Mouse (Mus musculus): ENCODE measurements at regions not wholly inside any gene's neighbourhood (a gene's known extent, or its start where the extent isn't known, plus 50 kb on each side); places are given as distances from the start of the nearest gene placed in this dataset.

DNA sequence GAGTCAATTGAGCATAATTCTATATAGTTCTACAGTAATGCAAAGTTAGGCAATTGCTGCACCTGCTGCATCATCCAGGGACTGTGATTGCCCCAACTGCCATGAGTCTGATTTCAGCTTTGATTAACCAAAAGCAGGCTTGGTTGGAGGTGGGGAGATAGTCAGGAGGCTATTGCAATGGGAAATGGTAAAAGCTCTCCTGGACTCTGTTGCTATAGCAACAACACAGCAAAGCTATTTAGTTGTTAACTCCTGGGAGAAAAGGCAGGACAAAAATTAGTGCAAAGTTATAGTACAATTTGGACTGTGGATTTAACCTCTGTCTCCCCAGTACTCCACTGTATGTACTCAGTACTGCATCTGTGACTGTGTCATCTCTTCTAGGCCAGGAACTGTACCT is 51.7 kb upstream of the Rasgrf1 start:
- DNase-seq (ENCODE audit: low read depth) = no peak

DNA sequence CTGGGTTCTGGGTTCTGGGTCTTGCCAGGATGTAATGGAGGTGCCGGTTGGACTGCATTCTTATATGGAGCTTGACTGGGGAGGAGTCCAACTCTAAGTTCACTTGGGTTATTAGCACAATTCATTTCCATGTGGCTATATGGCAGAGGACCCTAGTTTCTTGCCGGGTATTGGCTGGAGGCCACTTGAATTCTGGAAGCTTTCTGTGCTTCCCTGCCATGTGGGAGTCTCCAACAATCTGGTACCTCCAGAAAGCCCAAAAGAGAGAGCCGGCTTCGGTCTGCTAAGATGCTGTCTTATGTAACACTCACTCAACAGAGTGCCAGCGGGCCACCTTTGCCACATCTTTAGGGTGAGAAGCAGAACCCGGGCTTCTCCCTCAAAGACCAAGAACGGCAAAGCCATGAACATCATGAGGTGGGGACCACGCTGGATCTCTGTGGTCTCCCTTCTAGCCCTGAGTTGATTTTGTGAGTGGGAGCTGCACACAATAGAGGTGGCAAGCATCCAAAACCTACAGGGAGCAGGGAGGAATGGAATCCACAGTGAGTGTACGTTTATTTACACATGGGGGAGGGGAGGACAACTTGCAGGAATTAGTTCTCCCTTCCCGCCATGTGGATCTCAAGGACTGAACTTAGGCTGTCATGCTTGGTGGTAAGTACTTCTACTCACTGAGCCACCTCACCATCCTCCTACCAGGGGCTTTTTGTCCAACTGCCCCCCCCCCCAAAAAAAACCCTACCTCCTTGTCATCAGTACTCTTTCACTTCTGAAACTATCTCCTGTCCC is 59.0 kb upstream of the Rasgrf1 start:
- no peak for DNase-seq (ENCODE audit: low read depth)

DNA sequence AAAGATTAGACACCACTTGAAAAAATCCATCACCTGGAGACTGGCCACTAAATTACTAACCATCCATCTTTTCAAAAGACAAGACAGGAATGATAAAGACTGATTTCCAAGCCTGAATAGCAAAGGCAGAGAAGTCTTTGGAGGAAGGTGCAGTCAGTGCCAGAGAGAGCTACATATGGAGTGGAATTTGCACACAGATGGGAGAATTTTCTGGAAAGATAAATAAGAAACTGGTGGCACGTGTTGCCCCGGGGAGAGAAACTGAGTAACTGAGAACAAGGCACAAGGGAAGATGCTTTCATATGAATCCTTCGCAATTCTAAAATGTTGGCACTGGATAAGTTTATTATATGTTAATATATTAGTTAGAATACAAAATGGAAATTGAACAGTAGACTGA is 59.8 kb upstream of the Rasgrf1 start:
- DNase-seq (ENCODE audit: low read depth) = no peak

DNA sequence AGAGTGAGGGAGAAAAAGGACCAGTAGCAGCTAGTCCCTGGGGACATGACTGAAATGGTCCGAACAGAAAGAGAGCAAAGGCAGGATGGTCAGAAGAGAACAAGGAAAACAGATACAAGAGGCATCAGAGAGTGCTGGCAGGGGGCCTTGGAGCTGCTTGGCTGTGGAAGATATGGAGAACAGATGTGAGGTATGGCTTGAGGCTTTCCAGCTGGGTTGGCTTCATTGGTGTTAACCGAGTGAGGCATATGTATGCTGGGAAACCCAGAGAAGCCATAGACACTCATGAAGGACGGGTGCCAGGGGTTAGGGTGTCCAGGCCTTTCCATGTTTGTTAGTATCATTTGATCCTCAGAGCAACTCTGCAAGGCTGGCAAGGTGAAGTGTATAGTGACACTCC is 61.1 kb upstream of the Rasgrf1 start:
- no peak for DNase-seq (ENCODE audit: low read depth)

DNA sequence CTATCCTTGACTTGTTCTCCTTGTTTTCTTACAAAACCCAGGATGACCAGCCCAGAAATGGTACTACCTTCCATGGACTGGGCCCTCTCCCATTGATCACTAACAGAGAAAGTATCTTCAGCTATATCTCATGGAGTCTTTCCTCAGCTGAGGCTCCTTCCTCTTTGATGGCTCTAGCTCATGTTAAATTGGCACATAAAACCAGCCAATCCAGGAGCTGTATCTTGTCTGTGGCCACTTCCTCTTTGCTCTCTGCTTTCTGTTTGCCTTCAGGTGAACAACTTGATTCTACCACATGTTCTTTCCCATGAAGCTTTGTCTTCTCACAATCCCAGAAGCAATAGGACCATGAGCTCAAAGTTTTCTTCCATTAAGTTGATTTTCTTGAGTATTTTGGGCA is 62.7 kb upstream of the Rasgrf1 start:
- DNase-seq (ENCODE audit: low read depth) = no peak

DNA sequence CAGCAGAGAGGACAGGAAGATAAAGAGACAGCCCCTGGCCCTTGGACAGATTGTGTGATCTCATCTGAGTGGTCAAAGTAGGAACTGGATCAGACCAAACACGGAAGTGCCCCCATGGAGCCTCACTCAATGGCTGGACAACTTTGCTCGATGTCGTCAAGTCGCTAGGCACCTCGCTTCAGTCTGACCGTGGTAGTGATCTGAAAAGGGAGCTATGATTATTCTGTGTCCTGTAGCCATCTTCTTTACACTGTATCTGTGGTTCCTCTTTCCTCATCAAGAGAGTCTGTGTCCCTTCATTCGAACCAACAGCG is 67.0 kb upstream of the Rasgrf1 start:
- DNase-seq (ENCODE audit: low read depth) = no peak

DNA sequence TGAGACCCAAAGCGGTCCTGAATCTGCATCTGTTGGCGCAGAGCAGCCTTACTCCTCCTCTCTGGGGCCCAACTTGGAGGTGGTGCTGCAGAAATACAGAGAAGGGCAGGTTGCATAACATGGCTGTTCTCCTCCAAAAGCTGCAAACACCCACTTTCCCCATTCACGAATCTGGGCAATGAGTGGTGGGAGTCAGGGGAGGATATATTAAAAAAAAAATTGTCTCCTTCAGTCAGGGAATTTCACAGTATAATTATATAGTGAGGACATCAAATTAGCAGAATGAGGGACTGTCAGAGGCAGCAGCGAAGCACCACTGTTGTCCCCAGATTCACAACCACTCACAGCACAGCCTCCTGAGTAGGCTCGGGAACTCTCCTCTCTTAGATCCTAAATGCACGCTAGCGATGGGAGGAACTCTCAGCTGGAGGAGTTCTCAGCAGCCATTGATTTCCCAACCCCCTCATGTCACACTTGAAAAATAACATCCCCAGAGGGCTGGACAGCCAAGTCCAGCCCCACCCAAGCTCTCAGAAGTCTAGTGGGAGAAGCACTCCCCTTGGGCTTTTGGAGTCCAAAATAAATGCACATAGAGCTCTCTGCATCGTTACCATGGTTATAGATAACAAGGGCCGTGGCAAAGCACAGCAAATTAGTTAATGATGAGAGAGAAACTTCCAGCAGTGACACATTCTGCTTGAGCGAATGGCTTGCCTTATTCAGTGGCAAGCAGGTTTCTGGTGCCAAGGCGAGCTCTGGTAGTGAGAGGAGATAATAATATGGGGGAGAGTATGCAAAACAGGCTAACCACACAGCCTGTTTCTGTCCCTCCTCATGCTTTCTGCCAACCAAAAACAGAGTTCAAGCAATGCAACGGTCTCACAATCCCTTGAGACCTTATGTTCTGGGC is 67.6 kb upstream of the Rasgrf1 start:
- DNase-seq (ENCODE audit: low read depth) = no peak

DNA sequence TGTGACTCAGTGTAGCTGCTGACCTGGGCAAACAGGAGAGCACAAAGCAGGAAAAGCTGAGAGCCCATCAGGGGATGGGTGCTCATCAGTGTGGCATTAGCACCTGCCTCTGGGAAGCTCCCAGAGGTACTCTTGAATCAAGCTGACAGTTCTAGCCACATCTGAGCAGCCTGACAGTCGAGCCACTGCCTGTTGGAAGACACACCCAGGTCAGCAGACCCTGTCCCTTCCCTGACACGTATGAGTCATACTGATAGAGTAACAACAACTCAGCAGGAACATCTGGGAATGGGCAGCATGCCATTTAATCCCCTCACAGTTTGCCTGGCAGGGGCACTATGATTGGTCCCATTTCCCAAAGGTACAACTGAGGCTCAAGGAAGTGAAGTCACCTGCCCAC is 68.3 kb upstream of the Rasgrf1 start:
- no peak for DNase-seq (ENCODE audit: low read depth)

DNA sequence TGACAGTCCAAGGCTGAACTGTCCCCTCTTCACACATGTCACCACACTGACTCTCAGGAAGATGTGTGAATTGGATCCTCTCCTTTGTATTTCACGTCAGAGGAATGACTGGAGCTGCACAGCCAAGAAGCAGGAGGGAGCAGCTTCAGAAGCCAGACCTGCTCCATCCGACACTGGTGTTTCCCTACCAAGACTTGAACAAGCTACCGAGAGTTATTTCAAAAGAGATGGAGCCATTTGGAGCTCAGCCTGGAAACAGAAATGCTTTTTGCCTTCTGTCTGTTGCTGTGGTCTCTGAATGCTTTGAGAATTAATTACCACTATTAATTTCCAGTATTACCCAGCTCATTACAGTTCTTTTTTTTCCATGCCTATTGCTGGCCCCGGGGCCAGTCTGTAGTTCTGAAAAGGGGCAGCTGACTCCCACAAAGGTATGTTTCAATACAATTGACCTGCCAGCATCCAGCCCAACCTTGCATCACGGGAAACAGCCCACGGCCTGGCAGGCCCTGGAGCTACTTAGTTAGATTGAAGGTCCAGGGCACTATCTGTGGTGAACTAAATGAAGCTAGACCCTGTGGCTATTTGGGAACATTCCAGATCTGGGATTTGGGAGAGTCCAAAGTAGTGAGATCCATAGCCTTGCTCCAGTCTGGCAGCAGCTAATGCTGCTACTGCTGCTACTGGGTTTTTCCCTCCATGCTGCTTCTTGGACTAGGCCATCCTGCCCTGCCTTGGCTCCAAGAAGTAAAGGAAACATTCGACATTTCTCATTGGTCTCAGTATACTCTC is 73.1 kb upstream of the Rasgrf1 start:
- DNase-seq (ENCODE audit: low read depth) = no peak

DNA sequence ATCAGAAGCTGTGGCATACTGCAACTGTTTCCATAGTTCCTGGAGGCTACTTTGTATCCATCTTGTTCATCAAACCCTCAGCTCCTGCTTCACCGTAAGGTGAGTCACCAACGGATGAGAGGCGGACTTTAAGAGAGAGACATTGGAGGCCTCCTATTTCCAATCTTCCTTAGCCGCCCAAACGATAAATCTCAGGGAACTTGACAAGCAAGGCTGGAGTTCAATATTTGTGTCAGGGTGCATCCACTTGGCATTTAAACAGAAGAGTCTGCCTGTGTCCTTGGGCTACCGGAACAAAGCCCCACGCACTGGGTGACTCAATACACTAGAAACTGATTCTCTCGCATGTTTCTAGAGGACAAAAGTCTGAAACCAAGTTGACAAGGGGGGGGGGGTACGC is 76.1 kb upstream of the Rasgrf1 start:
- no peak for DNase-seq (ENCODE audit: low read depth)

DNA sequence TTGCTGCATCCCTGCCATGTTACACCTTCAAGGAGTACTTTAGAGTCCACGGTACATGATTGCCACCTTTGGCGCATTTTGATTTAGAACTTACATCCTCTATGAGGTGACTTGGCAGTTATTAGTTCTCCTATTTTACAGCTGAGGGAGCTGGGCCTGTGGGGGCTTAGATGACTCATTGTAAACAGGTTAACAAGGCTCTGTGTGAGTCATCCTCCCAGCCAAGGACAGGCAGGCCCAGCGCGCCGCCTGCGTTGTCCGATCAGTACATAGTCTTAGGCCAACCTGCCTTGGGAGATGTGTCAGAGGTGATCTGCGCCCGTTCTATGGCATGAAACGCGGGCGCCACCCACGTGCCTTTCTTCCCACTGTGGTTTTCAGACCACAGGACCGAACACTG is 77.9 kb upstream of the Rasgrf1 start:
- DNase-seq (ENCODE audit: low read depth) = no peak

DNA sequence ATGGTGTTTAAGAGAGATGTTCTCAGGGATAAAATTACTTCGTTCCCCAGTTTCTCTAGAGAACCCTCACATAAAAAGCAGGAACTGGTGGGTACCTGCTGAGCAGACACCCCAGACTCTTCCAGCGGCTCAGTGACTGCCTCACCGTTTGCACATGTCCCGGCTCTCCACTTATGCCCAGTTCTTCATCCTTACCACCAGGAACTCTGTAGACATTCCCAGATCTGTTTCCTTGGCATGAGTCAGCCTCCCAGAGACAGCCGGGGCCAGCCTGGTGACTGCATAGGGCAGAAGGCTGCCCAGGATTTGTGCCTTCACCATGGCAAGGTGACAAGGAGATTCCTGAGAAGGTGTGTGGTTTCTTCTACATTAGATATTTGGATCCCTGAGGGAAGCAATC is 81.6 kb upstream of the Rasgrf1 start:
- no peak for DNase-seq (ENCODE audit: low read depth)

DNA sequence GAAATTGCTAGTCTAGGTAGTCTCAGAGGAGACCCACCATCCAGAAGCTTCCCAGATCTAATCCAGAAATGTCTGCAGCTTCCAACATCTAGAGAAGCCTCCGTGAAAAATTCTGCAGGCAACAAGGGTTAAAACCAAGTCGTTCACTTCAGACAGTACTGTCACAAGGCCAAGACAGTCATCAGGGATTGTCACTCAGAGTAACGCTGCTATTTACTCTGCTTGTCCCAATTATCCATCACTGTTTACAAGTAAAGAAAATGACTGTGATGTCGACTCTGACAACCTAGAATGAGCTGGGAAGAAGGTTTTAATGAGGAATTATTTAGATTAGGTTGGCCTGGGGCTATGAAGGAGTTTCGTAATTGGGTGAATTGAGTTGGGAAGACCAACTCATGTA is 82.1 kb upstream of the Rasgrf1 start:
- no peak for DNase-seq (ENCODE audit: low read depth)

DNA sequence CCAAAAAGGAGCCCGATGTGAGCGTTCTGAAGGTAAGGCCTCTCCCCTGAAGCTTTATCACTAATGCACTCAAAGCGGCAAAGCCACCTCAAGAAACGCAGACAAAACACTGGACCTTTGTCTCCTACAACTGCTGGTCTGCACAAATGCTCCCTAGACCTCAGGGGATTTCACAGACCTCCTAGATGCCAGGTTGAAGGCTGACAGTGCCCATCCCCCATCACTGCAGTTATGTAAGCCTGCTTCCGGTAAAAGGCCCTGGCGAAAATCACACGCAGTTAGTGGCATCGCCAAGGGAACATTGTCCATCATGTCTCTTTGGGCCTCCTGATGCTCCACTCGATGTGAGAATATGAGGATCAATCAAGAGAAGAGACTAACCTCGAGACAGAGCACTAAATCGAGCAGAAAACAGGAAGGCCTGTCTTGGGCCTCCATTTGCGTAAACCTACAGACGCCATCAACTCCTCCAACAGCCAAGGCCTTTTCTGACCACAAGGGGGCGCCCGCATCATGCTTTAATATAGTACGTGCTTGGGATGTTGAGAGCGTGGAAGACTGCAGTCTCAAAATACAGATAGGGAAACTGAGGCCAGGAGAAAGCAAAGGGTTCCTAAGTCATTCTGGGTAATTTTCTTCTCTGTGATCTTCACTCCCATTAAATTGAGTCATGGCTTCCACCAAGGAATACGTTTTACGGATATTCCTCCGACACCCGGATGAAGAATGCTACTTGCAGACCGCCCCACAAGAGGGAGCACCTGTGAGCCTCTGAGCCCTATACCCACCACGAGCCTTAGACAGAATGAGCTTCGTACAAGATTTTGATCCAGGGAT is 82.8 kb upstream of the Rasgrf1 start:
- peak; percentile 50 for DNase-seq (ENCODE audit: low read depth)

DNA sequence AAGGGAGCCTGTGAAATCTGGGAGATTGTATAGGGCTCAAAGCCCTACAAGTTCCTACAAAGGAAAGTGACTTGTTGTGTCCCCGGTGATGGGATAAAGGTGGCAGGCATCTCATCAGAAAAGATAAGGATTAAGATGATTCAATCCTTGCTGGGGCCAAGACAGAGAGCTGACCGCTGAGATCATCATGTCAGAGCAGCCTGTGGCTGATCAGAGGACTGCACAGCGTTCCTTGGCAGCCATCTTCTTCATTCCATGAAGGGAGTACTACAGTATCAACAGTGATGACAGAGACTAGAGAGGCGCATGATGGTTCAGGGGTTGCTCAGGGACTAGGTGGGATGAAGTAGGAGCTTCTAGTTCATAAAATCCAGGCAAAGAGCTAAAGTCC is 83.6 kb upstream of the Ankrd34c start:
- no peak for DNase-seq (ENCODE audit: low read depth)

DNA sequence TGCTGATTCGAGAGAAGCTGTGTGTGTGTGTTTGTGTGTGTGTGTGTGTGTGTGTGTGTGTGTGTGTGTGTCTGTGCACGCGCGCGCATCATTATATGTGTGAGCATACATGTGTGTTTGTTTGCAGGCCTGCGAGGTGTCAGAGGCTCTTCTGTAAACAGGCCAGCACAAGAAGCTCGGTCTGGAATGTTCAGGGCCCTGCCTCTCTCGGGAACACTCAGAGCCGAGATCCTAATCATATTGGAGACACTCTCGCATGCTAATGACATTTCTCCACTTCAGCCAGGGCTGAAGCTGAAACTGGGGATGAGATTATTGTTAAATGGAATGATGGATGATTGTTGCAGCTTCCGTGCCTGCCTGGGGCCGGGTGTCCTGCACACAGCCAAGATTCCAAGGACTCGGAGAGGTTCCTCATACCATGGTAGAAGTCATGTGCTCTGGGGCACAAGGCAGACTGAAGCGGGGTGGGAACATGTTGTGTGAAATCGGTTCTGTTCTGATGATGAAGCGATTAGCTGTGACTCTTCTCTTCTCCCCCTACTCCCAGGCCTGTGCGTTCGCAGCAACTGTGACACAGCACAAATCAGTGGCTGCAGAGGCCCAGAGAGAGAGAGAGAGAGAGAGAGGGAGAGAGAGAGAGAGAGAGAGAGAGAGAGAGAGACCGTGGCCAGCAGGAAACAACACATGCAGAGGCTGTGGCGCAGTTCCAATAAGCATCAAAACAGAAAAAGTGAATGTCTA is 83.0 kb upstream of the Ankrd34c start:
- no peak for DNase-seq (ENCODE audit: low read depth)

DNA sequence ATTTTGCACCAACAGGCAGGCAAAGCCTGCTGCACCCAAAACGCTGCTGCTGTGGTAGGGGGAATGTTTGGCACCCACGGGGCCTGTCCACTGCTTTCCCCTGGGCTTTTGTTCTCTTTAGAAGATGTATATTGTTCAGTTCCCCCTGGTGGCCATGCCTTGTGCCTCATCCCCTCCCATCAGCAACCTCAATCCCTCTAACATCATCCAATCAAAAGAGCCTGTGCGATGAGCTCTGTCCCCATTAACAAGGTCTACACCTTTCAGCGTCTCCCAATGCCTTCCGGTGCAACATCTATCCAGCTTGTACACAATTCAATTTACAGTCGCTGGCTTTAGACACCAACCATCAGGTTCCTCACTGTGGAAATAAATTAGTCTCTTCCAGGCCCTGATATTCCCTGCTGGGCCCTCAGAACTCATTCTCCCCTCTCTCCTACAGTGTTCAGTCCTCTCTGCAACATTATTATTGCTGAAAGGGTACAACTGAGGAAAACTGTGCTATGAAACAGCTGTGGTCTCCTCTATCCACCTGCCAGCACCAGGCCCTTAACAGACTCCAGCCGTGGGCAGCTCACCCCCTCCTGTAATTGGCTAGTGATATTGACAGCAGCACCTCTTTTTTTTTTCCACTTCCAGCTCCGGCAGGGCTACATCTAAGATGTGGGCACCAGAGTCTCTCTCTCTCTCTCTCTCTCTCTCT is 75.5 kb upstream of the Ankrd34c start:
- DNase-seq (ENCODE audit: low read depth) = no peak

DNA sequence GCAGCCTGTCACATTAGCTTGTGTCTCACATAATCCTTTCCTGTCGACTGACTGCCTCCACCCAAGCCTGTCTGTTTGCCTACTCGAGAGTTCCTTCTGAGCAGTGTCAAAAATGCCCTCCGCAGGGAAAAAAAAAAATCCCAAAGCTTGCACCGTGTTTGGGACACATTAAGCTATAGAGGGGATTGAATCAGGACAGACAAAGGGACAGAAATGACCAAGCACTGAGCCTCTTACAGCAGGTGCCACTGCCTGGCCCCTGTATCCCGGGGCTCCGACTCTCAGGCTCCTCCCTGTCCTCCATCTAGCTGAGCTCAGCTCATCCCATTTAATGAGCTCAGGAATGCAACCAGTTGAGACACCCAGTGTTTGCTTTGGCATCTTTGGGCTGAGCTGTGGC is 69.1 kb upstream of the Ankrd34c start:
- no peak for DNase-seq (ENCODE audit: low read depth)

DNA sequence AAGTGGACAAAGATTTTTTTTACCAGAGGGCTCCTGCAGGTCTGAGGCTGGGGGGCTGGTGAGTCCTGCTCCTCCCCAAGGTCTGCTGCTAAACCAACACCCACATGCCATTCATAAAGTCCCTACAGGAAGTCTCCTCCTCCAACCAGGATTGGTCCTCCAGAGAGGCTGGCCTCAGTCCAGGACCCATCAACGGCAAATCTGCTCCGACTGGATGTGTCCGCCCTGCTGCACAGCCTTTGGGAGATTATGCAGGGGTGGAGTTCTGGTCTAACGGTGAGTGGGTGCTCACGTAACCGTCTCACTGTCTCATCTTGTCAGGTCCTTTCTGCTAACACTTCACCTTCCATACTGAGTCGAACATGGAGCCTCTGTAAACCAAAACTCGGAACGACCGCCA is 64.4 kb upstream of the Ankrd34c start:
- no peak for DNase-seq (ENCODE audit: low read depth)

DNA sequence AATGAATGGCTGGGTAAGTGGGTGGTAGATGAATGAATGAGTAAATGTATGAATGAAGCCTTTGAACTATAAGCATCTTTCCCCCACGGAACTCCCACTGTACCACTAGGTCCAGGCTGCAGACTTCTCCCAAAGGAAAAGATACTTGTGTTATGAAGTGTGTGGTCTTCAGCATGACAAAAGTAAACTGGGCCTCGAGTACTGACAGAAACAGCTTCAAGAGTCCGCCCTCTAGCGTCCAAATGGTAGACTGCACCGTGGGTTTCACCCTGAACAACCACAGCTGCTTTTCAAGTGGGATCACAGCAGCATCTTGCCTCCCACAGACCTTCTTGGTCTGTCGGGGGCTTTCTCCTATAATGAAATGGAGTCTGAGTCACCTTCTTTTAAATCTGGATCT is 54.7 kb upstream of the Ankrd34c start:
- DNase-seq (ENCODE audit: low read depth) = peak; percentile 14

DNA sequence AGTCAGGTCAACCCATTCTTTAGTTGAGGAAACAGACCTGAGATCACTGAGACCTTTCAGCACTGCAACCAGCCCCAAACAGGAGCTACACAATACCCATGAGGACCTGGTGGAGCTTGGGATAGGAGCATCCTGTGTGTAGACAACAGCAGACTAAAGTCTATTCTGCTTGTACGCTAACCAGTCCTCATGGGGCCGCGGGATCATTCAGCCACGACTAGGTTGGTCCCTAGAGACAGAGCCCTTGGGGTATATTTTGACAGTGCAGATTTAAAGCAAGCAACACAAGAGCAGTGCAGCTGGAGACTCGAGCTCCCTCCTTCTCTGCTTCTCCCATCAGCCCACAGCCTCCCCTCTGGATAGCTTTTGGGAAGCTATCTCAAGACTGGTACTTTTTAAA is 51.7 kb upstream of the Ankrd34c start:
- no peak for DNase-seq (ENCODE audit: low read depth)
